Mouse (Mus musculus) ES-Bruce4 (cell line): ENCODE measurements at regions not wholly inside any gene's neighbourhood (a gene's known extent, or its start where the extent isn't known, plus 50 kb on each side); places are given as distances from the start of the nearest gene placed in this dataset.

Experiments
- CTCF ChIP-seq: IDR thresholded peaks from one replicate; pipeline ENCODE4 v1.8.1; 2011; ENCODE audit warnings: low read depth, low read length
- EP300 ChIP-seq: IDR thresholded peaks from 2 replicates; pipeline ENCODE4 v1.6.1; 2011; ENCODE audit warnings: low read depth, low read length; ENCODE audit not compliant: insufficient read depth
- POLR2A ChIP-seq: IDR thresholded peaks from one replicate; pipeline ENCODE4 v1.8.1; 2011; ENCODE audit warnings: low read length; ENCODE audit not compliant: insufficient read depth

DNA sequence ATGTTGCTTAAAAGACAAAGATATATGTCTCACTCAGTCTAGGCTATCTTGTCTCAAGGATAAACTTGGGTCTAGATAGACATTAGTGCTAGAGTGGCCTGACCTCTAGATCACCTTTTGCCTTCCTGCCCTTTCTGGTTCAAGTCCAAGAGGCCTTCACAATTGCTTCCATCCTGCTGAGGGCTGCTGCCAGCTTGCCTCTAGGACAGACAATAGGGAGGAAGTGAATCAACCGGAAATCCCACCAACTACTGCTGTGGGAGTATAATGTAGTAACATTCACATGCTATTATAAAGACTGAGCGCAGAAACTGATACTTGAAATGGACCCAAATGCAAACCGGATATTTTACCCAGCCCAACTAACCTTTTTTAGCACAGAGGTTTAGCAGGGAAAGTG is 239.4 kb upstream of the Epha4 start:
- no peak for TF ChIP-seq POLR2A
- no peak for TF ChIP-seq CTCF
- no peak for TF ChIP-seq EP300
